Mouse (Mus musculus) urinary bladder, postnatal 10 days (tissue): ENCODE data around the gene Gm11595.
"Not testable (repeated sequence)": the region's sequence is repeated elsewhere in the genome, so short reads cannot be mapped to it uniquely, and the experiment has no call there.

Source experiments
- DNase-seq: peaks from one replicate; pipeline ENCODE4 v3.0.0; 2022; ENCODE audit warnings: low spot score

Gene Gm11595

GRCm38 (mm10) chr11:99772813-99773212 is at the start of gene Gm11595:
Gene Gm11595 (minus strand): TSS chr11:99772913.
- not testable (repeated sequence) for DNase-seq

GRCm38 (mm10) chr11:99815566-99815965 is 42.9 kb upstream of the Gm11595 start, which contains the start of gene Gm11564:
Gene Gm11564 (minus strand): TSS chr11:99815666.
- not testable (repeated sequence) for DNase-seq

DNA sequence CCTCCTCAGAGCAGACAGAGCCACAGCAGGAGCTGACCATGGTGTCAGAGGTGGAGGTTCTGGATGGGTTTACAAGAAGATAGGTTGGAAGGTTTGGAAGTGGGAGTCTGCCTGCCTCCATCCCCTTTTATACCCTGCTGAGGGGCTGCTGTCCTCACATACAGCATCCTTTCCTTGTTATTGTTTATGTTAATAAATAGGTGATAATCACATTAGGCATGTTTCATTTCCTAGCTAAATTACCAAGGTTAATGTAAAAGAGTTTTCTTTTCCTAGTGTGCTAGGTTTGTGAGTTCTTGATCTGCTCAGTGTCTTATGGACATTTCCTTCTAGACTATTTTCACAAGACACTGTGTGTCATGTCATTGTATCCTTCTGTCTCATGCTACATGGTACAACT is 37.1 kb upstream of the Gm11595 start, which contains the start of gene Krtap4-13:
Gene Krtap4-13, minus strand, starts transcription at position 101 of the 400 bp plus-strand sequence.
- DNase-seq, result not testable (repeated sequence)

GRCm38 (mm10) chr11:99804346-99804745 is 31.6 kb upstream of the Gm11595 start, which contains the start of gene Gm11554:
Gene Gm11554 (minus strand): TSS chr11:99804446.
- DNase-seq, result not testable (repeated sequence)

DNA sequence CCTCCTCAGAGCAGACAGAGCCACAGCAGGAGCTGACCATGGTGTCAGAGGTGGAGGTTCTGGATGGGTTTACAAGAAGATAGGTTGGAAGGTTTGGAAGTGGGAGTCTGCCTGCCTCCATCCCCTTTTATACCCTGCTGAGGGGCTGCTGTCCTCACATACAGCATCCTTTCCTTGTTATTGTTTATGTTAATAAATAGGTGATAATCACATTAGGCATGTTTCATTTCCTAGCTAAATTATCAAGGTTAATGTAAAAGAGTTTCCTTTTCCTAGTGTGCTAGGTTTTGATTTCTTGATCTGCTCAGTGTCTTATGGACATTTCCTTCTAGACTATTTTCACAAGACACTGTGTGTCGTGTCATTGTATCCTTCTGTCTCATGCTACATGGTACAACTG is 26.1 kb upstream of the Gm11595 start, which contains the start of gene Gm11569:
Gene Gm11569, minus strand, starts transcription at position 101 of the 400 bp plus-strand sequence.
- DNase-seq, result not testable (repeated sequence)

- DNase-seq, result no peak
Measured at GRCm38 (mm10) chr11:99793367-99793766, 20.7 kb upstream of the Gm11595 start, which contains the start of gene Gm11596. Gene Gm11596 (minus strand): TSS chr11:99793467.

DNA sequence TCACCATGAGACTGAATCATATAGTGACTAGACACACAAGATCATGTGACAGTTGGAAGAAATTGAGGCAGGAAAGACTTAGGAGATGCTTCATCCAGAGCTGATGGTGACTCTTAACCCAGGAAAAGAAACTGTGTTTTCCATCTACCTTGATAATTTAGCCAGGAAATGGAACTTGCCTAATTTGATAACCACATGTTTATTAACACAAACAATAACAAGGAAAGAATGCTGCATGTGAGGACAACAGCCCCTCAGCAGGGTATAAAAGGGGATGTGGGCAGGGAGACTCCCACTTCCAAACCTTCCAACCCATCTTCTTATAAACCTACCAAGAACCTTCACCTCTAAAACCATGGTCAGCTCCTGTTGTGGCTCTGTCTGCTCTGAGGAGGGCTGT is 12.2 kb upstream of the Gm11595 start, which contains the start of gene Krtap4-9:
Gene Krtap4-9, plus strand, starts transcription at position 301 of the 400 bp plus-strand sequence.
- DNase-seq, result not testable (repeated sequence)

DNA sequence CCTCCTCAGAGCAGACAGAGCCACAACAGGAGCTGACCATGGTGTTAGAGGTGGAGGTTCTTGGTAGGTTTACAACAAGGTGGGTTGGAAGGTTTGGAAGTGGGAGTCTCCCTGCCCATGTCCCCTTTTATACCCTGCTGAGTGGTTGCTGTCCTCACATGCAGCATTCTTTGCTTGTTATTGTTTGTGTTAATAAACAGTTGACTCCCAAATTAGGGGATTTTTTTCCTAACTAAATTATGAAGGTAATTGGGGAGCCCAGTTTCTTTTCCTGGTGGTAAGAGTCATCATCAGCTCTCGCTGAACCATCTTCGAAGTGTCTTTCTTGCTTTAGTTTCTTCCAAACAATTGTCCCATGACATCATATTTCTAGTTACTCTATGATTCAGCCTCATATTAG is 7.9 kb upstream of the Gm11595 start, which contains the start of gene Krtap4-8:
Gene Krtap4-8, minus strand, starts transcription at position 101 of the 400 bp plus-strand sequence.
- no peak for DNase-seq

- DNase-seq, result no peak
Measured at GRCm38 (mm10) chr11:99778401-99778800, 5.7 kb upstream of the Gm11595 start.

- no peak for DNase-seq
Measured at GRCm38 (mm10) chr11:99768410-99768809, 4.3 kb downstream of the Gm11595 start.

- no peak for DNase-seq
Measured at GRCm38 (mm10) chr11:99758877-99759276, 13.8 kb downstream of the Gm11595 start.

DNA sequence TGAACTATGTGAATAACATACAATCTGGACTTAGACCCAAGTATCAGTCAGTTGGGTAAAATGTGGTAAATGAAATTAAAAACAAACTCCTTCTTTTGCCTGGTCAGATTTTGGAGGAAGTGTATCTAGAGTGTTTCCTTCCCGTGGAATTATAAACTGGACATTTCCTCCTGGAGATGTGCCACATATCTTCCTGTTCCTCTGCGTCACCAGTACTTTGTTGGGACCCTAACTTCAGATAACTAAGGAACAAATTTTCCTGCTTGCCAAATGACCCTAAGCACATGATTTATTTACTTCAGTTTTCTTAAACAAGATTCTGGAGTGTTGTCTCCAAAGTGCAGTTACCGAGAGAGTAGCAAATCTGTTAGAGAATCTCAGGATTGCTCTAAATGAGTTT is 28.7 kb downstream of the Gm11595 start:
- DNase-seq, result no peak

GRCm38 (mm10) chr11:99734190-99734589 is 38.5 kb downstream of the Gm11595 start, which contains the start of gene Gm14180:
Gene Gm14180 (minus strand): TSS chr11:99734290.
- no peak for DNase-seq

DNA sequence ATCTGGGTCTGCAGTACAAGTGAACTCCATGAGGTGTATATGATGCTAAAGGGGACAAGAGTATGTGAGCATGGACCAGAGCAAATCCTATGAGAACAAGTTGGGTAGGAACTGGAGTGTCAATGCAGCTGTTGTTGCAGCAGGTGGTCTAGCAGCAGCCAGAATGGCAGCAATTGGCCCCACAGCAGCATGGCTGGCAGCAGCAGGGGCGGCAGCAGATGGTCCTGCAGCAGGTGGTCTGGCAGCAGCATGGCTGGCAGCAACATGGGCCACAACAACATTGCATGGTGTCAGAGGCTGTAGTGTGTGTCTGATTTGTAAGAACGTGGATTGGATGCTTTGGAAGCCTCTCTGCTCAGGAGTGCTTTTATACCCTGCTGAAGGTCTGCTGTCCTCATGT is 48.7 kb downstream of the Gm11595 start:
- no peak for DNase-seq
